Mouse (Mus musculus) heart, adult 11 months (tissue): ENCODE data around the gene Pfkfb3.
A peak's percentile ranks its signal among the peaks of the same experiment; 100 is the strongest.

Experiments used
- DNase-seq: peaks from one replicate; pipeline ENCODE4 v3.0.0; 2022

Pfkfb3 gene

GRCm38 (mm10) chr2:11553471-11554400, at the start of gene Pfkfb3:
Pfkfb3 (minus strand) TSS chr2:11554077.
- DNase-seq, result peak; percentile 99

- peak; percentile 99 for DNase-seq
Measured at GRCm38 (mm10) chr2:11602506-11603489, 48.9 kb upstream of the Pfkfb3 start.

GRCm38 (mm10) chr2:11601795-11602194, 47.9 kb upstream of the Pfkfb3 start:
- no peak for DNase-seq

DNA sequence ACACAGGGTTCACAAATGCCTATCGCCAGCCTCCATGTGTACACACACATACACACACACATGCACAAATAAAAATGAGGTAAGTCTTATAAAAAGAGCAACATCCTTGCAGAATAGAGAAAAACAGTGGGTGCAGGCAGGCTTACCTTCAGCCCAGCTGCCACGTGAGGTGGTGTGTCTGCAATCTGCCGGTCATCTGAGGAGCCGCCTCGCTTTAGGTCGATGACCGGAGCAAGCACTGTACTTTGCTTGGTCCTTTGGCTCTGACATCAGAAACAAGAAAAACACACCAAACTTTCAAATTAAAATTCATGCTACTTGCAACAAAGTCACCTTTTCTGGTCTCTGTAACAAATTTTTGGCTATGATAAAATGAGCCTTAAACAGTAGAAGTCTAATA, 44.0 kb upstream of the Pfkfb3 start:
- DNase-seq, result peak; percentile 49

DNA sequence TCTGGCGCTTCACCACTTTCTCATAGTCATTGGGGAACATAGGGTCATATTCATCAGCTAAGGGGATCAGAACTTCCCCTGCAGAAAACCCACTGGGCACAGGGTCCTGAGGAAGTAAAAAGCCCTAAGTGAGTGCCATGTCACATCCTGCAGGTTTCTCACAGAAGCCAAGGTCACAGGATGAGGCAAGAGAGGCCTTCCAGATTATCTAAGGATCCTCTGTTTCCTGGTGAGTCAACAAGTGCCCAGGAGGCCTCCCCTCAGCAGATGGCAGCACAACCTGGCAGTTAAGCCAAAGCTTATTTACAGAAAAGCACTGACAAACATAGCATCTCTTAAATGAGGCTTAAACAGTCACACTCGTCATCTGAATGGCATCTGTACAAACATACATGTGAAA, 42.8 kb upstream of the Pfkfb3 start:
- peak; percentile 40 for DNase-seq

GRCm38 (mm10) chr2:11587996-11588395, 34.1 kb upstream of the Pfkfb3 start:
- DNase-seq, result peak; percentile 85

DNA sequence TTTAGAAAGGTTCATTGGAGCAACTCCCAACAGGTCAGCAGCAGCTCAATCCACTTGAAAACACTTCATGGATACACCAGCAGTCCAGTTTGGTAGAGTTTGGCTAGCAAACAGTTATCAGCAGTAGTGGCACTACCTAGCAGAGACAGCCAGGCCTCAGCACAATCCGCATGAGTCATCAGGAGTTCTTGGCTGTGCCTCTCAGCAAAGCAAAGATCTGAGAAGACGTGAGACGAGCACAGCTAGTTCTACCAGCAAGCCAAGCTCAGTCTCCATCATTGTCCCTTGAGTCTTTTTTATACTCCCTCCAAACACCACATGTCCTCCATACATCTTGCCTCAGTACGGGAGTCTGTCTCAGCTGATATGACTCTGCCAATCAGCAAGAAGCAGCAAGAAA, 25.5 kb upstream of the Pfkfb3 start:
- no peak for DNase-seq

- DNase-seq, result peak; percentile 29
Measured at GRCm38 (mm10) chr2:11578187-11578586, 24.3 kb upstream of the Pfkfb3 start.

DNA sequence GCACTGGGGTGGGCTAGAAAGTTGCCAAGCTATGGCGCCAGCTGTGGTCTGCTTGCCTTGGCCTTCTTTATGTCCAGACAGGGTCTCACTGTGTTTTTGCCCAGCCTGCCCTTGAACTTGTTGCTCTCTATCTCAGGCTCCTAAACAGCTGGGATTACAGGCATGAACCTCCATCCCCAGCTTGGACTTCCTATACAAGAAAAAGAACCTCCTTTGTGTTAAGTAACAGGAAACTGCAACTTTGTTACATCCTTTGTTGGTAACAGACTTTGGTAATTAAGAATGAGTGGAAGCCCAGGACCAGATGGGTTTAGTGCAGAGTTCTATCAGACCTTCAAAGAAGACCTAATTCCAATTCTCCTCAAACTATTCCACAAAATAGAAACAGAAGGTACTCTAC, 19.8 kb upstream of the Pfkfb3 start:
- no peak for DNase-seq

- peak; percentile 89 for DNase-seq
Measured at GRCm38 (mm10) chr2:11571004-11571535, 17.2 kb upstream of the Pfkfb3 start.

GRCm38 (mm10) chr2:11568471-11568870, 14.6 kb upstream of the Pfkfb3 start:
- peak; percentile 72 for DNase-seq

GRCm38 (mm10) chr2:11567781-11568362, 14.0 kb upstream of the Pfkfb3 start:
- DNase-seq, result peak; percentile 84

DNA sequence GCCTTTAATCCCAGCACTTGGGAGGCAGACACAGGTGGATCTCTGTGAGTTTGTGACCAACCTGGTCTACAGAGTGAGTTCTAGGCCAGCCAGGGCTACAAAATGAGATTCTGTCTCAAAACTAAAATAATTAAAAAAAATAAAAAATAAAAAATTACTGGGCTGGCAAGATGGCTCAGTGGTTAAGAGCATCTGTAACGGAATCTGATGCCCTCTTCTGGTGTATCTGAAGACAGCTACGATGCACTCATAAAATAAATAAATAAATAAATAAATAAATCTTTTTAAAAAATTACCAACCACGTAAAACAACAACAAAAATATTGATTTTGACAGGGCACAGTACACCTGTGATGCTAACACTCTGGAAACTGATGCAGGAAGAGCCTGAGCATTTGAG, 13.0 kb upstream of the Pfkfb3 start:
- DNase-seq, result peak; percentile 2

DNA sequence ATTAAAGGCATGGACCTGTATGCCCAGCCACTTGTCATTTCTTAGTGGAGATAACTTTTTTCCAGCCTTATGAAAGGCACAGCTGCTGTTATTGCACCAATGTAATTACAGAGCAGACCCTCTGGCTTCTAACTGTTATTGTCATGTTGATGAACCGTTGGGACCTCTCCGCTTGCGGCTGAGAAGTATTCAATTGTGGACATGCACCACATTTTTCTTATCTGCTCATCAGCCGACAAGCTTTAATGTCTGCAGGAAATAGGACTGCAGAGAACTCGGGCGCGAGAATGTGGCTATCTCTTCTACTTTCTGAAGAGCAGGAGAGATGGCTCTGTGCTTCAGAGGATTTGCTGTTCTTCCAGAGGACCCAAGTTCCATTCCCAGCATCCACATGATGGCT, 12.4 kb upstream of the Pfkfb3 start:
- DNase-seq, result peak; percentile 59

- DNase-seq, result peak; percentile 74
Measured at GRCm38 (mm10) chr2:11564768-11565167, 10.9 kb upstream of the Pfkfb3 start.

DNA sequence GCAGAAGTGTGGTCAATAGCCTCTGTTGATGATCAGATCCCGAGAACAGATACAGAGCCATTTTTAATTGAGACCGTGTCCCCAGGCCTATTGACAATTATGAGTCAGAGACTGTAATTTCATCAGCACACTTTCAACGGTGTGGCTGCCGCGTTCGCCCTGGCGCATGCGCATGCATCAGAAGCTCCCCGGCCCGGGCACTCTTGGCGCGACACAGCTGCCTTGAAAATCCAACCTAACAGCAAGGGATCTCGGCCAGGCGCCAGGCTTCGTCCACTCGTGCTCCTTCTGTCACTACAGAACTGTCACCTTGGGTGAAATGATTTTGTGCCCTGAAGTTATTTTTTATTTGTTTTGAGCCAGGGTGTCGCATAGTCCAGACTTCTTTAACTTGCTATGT, 9.4 kb upstream of the Pfkfb3 start:
- DNase-seq, result peak; percentile 82

DNA sequence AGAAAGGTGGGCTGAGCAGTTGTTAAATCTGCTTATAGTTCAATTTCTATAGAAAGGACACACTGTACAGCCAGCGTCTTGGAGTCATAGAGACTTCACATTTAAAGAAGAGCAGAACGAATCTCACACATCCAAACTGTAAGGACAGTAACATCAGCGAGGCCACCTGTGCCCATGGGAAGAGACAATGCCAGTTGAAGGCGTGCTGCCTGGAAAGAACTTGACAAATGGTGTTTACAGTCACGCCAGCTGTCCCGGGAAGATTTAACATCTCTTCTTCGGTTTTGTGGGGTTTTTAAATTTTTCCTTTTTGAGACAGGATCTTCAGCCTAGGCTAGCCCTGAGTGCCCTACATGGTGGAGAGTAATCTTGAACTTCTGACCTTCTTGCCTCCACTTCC, 4.8 kb upstream of the Pfkfb3 start:
- peak; percentile 50 for DNase-seq

DNA sequence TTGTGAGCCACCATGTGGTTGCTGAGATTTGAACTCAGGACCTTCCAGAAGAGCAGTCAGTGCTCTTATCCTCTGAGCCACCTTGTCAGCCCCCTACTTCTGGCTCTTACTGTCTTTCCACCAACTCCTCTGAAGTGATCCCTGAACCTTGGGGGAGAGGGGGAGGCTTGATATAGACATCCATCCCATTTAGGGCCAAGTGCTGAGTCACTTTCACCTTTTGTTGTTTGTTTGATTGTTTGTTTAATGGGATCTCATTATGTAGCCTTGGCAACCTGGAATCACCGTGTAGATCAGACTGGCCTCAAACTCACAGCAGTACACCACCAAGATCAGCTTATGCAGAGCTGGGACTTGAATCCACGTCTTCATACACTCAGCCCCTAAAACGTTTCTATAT, 3.4 kb upstream of the Pfkfb3 start:
- DNase-seq, result peak; percentile 43

DNA sequence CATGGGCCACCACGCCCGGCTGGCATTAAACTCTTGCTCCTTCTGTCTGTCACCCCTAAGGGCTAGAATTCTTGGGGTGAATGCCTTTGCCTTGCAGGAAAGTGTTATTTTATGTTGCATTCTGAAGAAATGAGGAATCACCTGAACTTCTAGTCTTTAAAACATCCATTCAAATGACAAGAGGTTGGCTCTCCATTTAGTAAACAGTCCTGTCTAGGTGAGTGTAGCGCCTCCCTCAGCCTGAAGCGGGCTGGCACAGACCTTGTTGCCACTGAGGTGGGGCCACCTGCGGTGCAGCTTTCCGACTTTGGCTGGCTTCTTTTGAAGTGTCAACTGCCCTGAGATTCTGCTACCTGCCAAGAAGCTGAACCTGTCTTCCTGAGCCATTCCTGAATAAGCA, 1.4 kb upstream of the Pfkfb3 start:
- DNase-seq, result peak; percentile 63

DNA sequence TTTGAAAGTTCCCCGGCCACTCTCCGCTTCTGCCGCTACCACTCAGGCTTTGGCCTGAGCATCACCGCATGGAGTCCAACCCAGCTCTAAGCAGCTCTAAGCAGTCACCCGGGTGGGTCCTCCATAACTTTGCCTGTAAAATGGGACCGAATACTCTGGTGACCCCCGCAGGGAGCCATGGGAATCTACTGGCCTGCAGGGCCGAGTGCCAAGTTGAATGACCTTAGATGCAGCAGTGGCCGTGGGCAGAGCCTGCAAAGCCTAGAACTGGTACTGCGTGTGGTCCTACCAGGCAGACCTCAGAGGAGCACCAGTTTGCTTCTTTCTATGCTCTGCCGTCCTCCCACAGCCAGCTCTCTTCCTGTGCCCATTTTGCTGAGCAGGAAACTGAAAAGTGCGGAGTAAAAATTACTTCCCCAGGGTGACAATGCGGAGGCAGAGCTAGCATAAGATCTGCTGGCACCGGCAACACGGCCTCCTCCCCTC, 868 bp downstream of the Pfkfb3 start:
- DNase-seq, result no peak

GRCm38 (mm10) chr2:11552297-11552821, 1.5 kb downstream of the Pfkfb3 start:
- DNase-seq, result peak; percentile 86

DNA sequence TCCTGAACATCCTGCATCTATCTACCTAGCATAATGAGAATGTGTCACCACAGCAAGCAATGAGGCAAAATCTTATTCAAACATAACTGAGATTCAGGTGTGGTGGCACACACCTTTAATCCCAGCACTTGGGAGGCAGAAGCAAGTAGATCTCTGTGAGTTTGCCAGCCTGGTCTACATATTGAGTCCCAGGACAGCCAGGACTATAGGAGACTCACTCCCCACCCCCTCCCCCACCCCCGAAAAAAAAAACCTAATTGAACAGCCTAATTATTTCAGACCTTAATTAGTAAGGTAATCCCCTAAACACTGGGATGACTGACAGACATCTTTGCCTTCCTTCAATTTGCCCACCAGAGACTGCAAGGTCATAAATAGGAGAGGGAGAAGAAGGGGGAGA, 2.2 kb downstream of the Pfkfb3 start:
- peak; percentile 67 for DNase-seq
